Mouse (Mus musculus) CH12.LX (cell line): ENCODE results near the gene Pmp22.

ENCODE experiments used
- CHD2 ChIP-seq: IDR thresholded peaks from 2 replicates; pipeline ENCODE4 v1.6.1; 2011; ENCODE audit warnings: low read length, improper control_type of control experiment
- CTCF ChIP-seq, 2 experiments: IDR thresholded peaks in 1 of 2; conservative IDR thresholded peaks in 1 of 2; 2 replicates each; pipeline ENCODE4 v1.5.1; 2011 to 2012; ENCODE audit warnings: low read depth in 2 of 2, low read length in 2 of 2, improper control_type of control experiment in 1 of 2, inconsistent platforms in 1 of 2, mild to moderate bottlenecking in 1 of 2, moderate library complexity in 1 of 2
- JUND ChIP-seq: conservative IDR thresholded peaks from 2 replicates; pipeline ENCODE4 v1.6.1; 2011; ENCODE audit warnings: low read depth, low read length, improper control_type of control experiment
- KAT2A ChIP-seq: IDR thresholded peaks from 2 replicates; pipeline ENCODE4 v1.6.1; 2012; ENCODE audit warnings: low read length, improper control_type of control experiment, inconsistent platforms; ENCODE audit not compliant: insufficient replicate concordance
- MAZ ChIP-seq: IDR thresholded peaks from 2 replicates; pipeline ENCODE4 v1.6.1; 2012; ENCODE audit warnings: low read depth, mild to moderate bottlenecking, inconsistent platforms, low read length, improper control_type of control experiment, moderate library complexity
- NELFE ChIP-seq: IDR thresholded peaks from 2 replicates; pipeline ENCODE4 v1.6.1; 2011; ENCODE audit warnings: low read depth, low read length, improper control_type of control experiment
- POLR2A ChIP-seq: IDR thresholded peaks from 2 replicates; pipeline ENCODE4 v1.6.1; 2011; ENCODE audit warnings: low read depth, mild to moderate bottlenecking, improper control_type of control experiment, low read length
- TBP ChIP-seq: conservative IDR thresholded peaks from 2 replicates; pipeline ENCODE4 v1.6.1; 2011; ENCODE audit warnings: low read depth, low read length, improper control_type of control experiment
- UBTF ChIP-seq: IDR thresholded peaks from 2 replicates; pipeline ENCODE4 v1.6.1; 2012; ENCODE audit warnings: low read depth, mild to moderate bottlenecking, inconsistent platforms, low read length, improper control_type of control experiment, moderate library complexity
- ZC3H11A ChIP-seq: IDR thresholded peaks from 2 replicates; pipeline ENCODE4 v1.6.1; 2012; ENCODE audit warnings: low read depth, mild to moderate bottlenecking, inconsistent platforms, low read length, improper control_type of control experiment
- ZMIZ1 ChIP-seq: IDR thresholded peaks from 2 replicates; pipeline ENCODE4 v1.6.1; 2012; ENCODE audit warnings: low read depth, mild to moderate bottlenecking, inconsistent platforms, low read length, improper control_type of control experiment

GRCm38 (mm10) chr11:63130497-63130896, 1.7 kb downstream of the Pmp22 start:
- no peak for TF ChIP-seq CTCF (conservative IDR thresholded peaks at IDR 0.05 in 1 of 2, IDR thresholded peaks at IDR 0.05 in 1 of 2; ENCODE audit: low read depth in 2 of 2, low read length in 2 of 2)
- no peak for TF ChIP-seq UBTF
- TF ChIP-seq JUND = no peak
- no peak for TF ChIP-seq KAT2A
- no peak for TF ChIP-seq ZC3H11A
- TF ChIP-seq CHD2 = no peak
- TF ChIP-seq NELFE = no peak
- no peak for TF ChIP-seq POLR2A
- TF ChIP-seq MAZ = no peak
- TF ChIP-seq TBP = no peak
- no peak for TF ChIP-seq ZMIZ1
